Mouse (Mus musculus) kidney, adult 2 months (tissue): ENCODE results near the gene Sptssb. TPM values are rescaled to one million over a fixed set of nuclear protein-coding genes. Genes with fewer than 3 reads are reported as not detected.

Source experiments
- DNase-seq: peaks from one replicate; pipeline ENCODE4 v3.0.0; 2021
- H3K27ac ChIP-seq: fragments of 200-500 bp; 2 replicates; pipeline ENCODE4 v1.5.1; 2012; ENCODE audit warnings: low read depth, low read length, control low read depth, inconsistent platforms; ENCODE audit not compliant: insufficient read depth
- H3K27me3 ChIP-seq: fragments of 200-500 bp; replicated peaks from 2 replicates; pipeline ENCODE4 v1.6.1; 2012; ENCODE audit warnings: mild to moderate bottlenecking, moderate library complexity, low read length, inconsistent platforms; ENCODE audit not compliant: control insufficient read depth, insufficient read depth
- H3K36me3 ChIP-seq: fragments of 200-500 bp; 2 replicates; pipeline ENCODE4 v1.6.1; 2012; ENCODE audit warnings: mild to moderate bottlenecking, moderate library complexity, low read length, inconsistent platforms; ENCODE audit not compliant: control insufficient read depth, insufficient read depth
- H3K4me1 ChIP-seq: fragments of 200-500 bp; 2 replicates; pipeline ENCODE4 v1.6.1; 2011; ENCODE audit warnings: low read length; ENCODE audit not compliant: control insufficient read depth, insufficient read depth
- H3K4me3 ChIP-seq: fragments of 200-500 bp; 2 replicates; pipeline ENCODE4 v1.5.1; 2011; ENCODE audit warnings: mild to moderate bottlenecking, low read depth, low read length, control low read depth; ENCODE audit not compliant: insufficient read depth
- CTCF ChIP-seq: fragments of 200-500 bp; conservative IDR thresholded peaks from 2 replicates; pipeline ENCODE4 v1.5.1; 2011; ENCODE audit warnings: low read depth, mild to moderate bottlenecking, control low read depth, low read length, moderate library complexity, mixed read lengths; ENCODE audit not compliant: insufficient read depth, insufficient read length
- POLR2A ChIP-seq: fragments of 200-500 bp; IDR thresholded peaks from one replicate; pipeline ENCODE4 v1.6.1; 2011; ENCODE audit warnings: low read depth, low read length, control low read depth
- WGBS: fragments of 180-500 bp; shearing (Covaris S2); methylation state at CpG from one replicate; pipeline ENCODE4 v1.1.7; 2018; 5-methylcytosine and 5-hydroxymethylcytosine counted together
- polyA plus RNA-seq: library from polyadenylated mRNA; depleted of rRNA; stranded (reverse); fragments of >200 nt; gene quantifications from 2 replicates; pipeline ENCODE4 v1.2.3, GENCODE M21; 2012

The Sptssb gene
- polyA plus RNA-seq, 1 experiment, result 14.5 TPM

GRCm38 (mm10) chr3:69872661-69873327 lies 13.1 kb upstream of the Sptssb start:
- TF ChIP-seq CTCF (no peak), POLR2A (no peak)
- H3K27ac ChIP-seq, result no peak overlapping the region
- 70% methylated on average over 6 of the region's 6 CpGs for WGBS
- no peaks in the 10 kb centered on the region for H3K4me1 ChIP-seq
- H3K4me3 ChIP-seq, result no peak overlapping the region
- no peaks in the 10 kb centered on the region for H3K36me3 ChIP-seq
- no peaks in the 10 kb centered on the region for H3K27me3 ChIP-seq
- no peak for DNase-seq

DNA sequence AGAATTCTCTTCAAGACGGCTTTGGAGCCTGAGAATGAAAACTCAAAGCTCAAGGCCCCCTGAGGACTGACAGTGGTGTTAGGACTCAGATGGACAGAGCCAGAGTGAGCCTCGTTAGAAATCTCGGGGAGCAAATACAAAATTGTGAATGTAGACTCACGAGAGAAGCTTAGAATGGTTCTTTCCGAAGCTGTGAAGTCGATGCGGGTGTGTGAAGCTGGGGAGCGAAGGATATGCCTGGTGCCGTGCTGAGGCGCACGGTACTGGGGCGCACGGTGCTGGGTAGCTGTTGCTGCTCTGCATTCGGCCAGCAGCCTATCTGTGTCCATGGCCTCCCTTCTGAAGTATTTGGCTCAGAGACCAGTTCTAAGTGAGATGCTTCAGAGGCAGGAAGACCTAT lies 11.4 kb upstream of the Sptssb start:
- DNase-seq, result no peak
- no peak for TF ChIP-seq POLR2A
- TF ChIP-seq CTCF, result no peak
- H3K4me1 ChIP-seq, result no peaks in the 10 kb centered on the region
- WGBS, result 90% methylated on average over 14 of the region's 14 CpGs
- no peaks in the 10 kb centered on the region for H3K27me3 ChIP-seq
- H3K27ac ChIP-seq, result no peak overlapping the region
- no peaks in the 10 kb centered on the region for H3K36me3 ChIP-seq
- H3K4me3 ChIP-seq, result no peak overlapping the region

DNA sequence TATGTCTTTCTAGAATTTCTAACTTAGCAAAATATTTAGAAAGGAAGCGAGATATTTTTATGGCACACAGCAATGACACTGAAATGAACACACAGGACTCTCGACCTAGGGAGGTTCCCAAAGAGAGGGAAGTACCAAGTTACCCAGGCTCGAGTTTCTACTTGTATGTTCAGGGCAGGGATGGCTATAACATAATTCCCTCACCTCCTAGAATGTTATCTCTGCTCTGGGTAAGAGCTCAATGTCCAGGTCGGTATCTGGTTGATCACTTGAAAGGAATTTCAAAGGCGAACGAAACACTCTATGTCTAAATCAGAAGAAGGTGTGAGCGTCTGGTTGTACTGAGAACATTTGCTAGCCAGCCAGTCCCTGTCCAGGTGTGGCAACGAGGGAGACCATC lies 10.0 kb upstream of the Sptssb start:
- H3K4me3 ChIP-seq, result no peak overlapping the region
- WGBS, result 61% methylated on average over 8 of the region's 8 CpGs
- H3K36me3 ChIP-seq, result no peaks in the 10 kb centered on the region
- DNase-seq, result no peak
- no peaks in the 10 kb centered on the region for H3K27me3 ChIP-seq
- H3K27ac ChIP-seq, result no peak overlapping the region
- H3K4me1 ChIP-seq, result no peaks in the 10 kb centered on the region
- no peak for TF ChIP-seq POLR2A
- TF ChIP-seq CTCF, result no peak

DNA sequence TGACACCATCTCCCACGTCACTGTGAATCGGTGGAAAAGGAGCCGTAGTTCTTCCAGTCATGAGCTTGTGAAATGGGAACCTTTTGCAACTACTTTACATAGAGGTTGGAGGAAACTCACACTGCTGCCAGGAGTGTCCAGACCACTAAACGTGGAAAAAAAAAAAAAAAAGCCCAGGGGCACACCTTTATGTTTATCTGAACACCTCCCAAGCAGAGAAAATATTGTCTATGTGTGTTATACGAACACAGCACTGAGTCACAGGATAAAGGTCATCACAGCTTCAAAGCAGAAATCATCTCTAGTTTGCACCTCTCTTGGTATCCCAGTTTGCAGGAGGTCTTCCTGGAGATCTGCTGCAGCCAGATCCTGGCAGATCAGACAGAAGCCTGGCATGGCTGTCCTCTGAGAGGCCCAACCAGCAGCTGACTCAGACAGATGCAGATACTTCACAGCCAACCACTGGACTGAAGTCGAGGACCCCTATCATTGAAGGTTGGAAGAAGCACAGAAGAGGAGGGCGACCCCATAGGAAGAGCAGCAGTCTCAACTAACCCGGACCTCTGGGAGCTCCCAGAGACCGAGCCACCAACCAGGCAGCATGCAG lies 2.2 kb upstream of the Sptssb start:
- no peak overlapping the region for H3K27ac ChIP-seq
- no peak overlapping the region for H3K4me3 ChIP-seq
- no peak for DNase-seq
- 49% methylated on average over 9 of the region's 9 CpGs for WGBS
- no peaks in the 10 kb centered on the region for H3K27me3 ChIP-seq
- H3K4me1 ChIP-seq, result no peaks in the 10 kb centered on the region
- no peak for TF ChIP-seq POLR2A
- TF ChIP-seq CTCF, result no peak
- no peaks in the 10 kb centered on the region for H3K36me3 ChIP-seq

DNA sequence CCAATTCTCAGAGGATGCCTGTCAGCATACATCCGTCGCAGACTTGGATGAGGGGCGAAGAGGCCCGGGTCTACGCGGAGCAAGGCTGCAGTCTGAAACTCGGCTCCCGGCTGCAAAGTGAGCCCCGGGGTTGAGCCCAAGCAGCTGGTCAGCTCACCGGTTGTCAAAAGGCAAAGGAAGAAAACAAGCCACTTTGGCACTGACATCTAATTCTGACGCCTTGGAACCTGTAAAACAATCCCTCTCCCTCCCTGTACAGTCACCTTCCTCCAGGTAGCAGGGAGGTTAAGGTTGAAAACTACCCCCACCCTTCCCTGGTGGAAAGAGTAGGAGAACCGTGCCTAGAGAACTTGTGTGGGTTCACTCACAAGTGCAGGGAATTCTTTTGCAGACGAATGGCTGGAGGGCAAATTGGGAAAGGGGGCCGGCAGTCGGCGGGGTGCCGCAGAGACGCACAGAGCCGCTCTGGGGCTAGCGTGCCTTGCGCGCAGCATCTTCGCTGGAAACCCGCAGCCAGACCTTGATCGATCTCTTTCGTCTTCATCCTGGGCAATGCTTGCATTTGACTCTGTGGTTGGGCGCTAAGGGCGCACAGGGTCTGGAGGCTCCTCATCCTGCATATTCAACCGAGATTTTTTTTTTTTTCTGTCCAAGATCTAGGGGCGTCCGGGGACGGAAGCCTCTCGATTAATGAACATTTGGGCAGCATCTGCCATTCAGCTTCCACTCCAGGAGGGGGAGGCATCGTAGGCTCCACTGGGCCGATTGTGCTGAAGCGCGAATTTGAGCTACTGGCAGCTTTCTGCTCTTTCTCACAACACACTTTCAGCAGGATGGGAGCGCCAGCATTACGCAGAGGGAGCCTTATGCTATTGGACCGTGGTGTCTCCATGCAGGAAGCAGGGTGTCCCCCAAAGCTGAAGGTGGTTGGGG lies 1.1 kb upstream of the Sptssb start:
- H3K4me3 ChIP-seq, result peak overlapping the region; percentile 7
- H3K27me3 ChIP-seq, result no peaks in the 10 kb centered on the region
- H3K4me1 ChIP-seq, result no peaks in the 10 kb centered on the region
- no peak for TF ChIP-seq POLR2A
- TF ChIP-seq CTCF, result peak; percentile 13; the same call in 1 of the 2 replicates
- no peaks in the 10 kb centered on the region for H3K36me3 ChIP-seq
- DNase-seq, result no peak
- no peak overlapping the region for H3K27ac ChIP-seq
- WGBS, result 1% methylated on average over 40 of the region's 40 CpGs

DNA sequence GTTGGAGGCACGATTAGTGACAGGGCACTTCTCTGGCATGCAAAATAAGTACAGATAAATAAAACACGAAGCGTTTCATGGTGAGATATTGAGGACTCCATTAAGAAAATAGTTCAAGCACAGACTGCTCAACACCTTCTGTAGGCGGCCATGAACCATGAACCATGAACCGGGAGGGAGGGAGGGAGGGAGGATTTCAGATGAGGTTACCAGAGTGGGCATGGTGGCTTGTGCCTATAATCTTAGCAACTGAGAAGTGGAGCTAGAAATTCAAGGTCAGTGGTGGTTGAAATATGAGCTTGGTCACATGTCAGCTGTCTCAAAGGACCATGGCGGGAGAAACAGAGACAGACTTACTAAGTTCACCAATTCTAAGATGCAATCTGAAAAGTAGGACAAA lies 20.3 kb downstream of the Sptssb start:
- no peak for DNase-seq
- no peaks in the 10 kb centered on the region for H3K4me1 ChIP-seq
- H3K27me3 ChIP-seq, result no peaks in the 10 kb centered on the region
- TF ChIP-seq CTCF, result no peak
- TF ChIP-seq POLR2A, result no peak
- no peak overlapping the region for H3K27ac ChIP-seq
- H3K36me3 ChIP-seq, result no peaks in the 10 kb centered on the region
- H3K4me3 ChIP-seq, result no peak overlapping the region
- 46% methylated on average over 6 of the region's 6 CpGs for WGBS

DNA sequence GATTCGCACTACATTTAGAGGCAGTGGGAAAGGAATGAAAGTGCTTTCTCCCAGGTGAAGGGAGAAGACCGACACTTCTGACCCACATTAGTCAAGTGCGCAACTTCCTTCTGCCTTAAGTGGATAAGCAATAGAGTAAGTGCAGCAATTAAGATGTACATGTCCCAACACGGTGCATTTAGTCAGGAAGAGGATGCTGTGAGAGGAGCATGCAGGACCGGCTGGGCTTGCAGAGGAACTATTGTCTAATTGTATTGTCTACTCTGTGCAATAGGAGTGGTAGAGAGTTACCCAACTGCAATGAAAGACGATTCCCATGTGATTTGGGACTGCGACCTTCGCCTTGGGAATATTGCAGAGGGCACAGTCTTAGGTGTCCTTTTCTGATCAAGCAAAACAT lies 30.2 kb downstream of the Sptssb start:
- Histone ChIP-seq H3K36me3 (no peaks in the 10 kb centered on the region), H3K4me3 (no peak overlapping the region), H3K4me1 (no peaks in the 10 kb centered on the region), H3K27ac (no peak overlapping the region), H3K27me3 (no peaks in the 10 kb centered on the region)
- no peak for TF ChIP-seq POLR2A
- no peak for TF ChIP-seq CTCF
- DNase-seq, result no peak
- WGBS, result 86% methylated on average over 8 of the region's 8 CpGs
